Mouse (Mus musculus): ENCODE measurements around the gene Hist2h3b. TPM values are rescaled to one million over a fixed set of nuclear protein-coding genes. Genes with fewer than 3 reads are reported as not detected.
"Not testable (repeated sequence)": the region's sequence is repeated elsewhere in the genome, so short reads cannot be mapped to it uniquely, and the experiment has no call there.

Hist2h3b gene
- total RNA-seq, 2 experiments from 2014 or later: 56.6 to 91.2 TPM

GRCm38 (mm10) chr3:96255926-96256593 is 12.4 kb upstream of the Hist2h3b start:
- intact Hi-C loops (cut with DNase I): no loop called here
- DNase-seq (ENCODE audit: low spot score in 2 of 2): no peak

GRCm38 (mm10) chr3:96257190-96257589 is 11.3 kb upstream of the Hist2h3b start:
- DNase-seq (ENCODE audit: low spot score in 2 of 2): no peak
- intact Hi-C loops (cut with DNase I): no loop called here

GRCm38 (mm10) chr3:96260220-96260619 is 8.2 kb upstream of the Hist2h3b start:
- intact Hi-C loops (cut with DNase I): no loop called here
- peak in 1 of 2 experiments; percentile 56 for DNase-seq (ENCODE audit: low spot score in 2 of 2)

- intact Hi-C loops (cut with DNase I): no loop called here
These were observed 6.8 kb upstream of the Hist2h3b start for GRCm38 (mm10) chr3:96261623-96262022.

GRCm38 (mm10) chr3:96262216-96262875 is 6.1 kb upstream of the Hist2h3b start:
- peak; percentile 73 to 80 for DNase-seq (ENCODE audit: low spot score in 2 of 2)
- intact Hi-C loops (cut with DNase I): no loop called here

More at GRCm38 (mm10) chr3:96261623-96262022, 6.8 kb upstream of the Hist2h3b start:
- DNase-seq (ENCODE audit: low spot score in 2 of 2): no peak

GRCm38 (mm10) chr3:96262979-96263550 is 5.4 kb upstream of the Hist2h3b start, which contains the start of gene Hist2h4:
Gene Hist2h4 (minus strand): TSS chr3:96263311.
- peak; percentile 97 to 98 for DNase-seq (ENCODE audit: low spot score in 2 of 2)
- intact Hi-C loops (cut with DNase I): no loop called here

GRCm38 (mm10) chr3:96263558-96264403 is 4.7 kb upstream of the Hist2h3b start:
- no peak for DNase-seq (ENCODE audit: low spot score in 2 of 2)
- intact Hi-C loops (cut with DNase I): no loop called here

- intact Hi-C loops (cut with DNase I): no loop called here
These were observed 4.0 kb upstream of the Hist2h3b start for GRCm38 (mm10) chr3:96264404-96264949.

GRCm38 (mm10) chr3:96266132-96266710 is 2.2 kb upstream of the Hist2h3b start:
- DNase-seq (ENCODE audit: low spot score in 2 of 2): no peak
- intact Hi-C loops (cut with DNase I): no loop called here

More at GRCm38 (mm10) chr3:96264404-96264949, 4.0 kb upstream of the Hist2h3b start:
- no peak for DNase-seq (ENCODE audit: low spot score in 2 of 2)

- intact Hi-C loops (cut with DNase I): no loop called here
- no peak for DNase-seq (ENCODE audit: low spot score in 2 of 2)
These were observed 913 bp upstream of the Hist2h3b start for GRCm38 (mm10) chr3:96267541-96267940.

- DNase-seq (ENCODE audit: low spot score in 2 of 2); intact Hi-C loops (cut with DNase I): not testable (repeated sequence)
These were observed 423 bp downstream of the Hist2h3b start for GRCm38 (mm10) chr3:96268776-96269378.

GRCm38 (mm10) chr3:96269511-96270474 is 1.3 kb downstream of the Hist2h3b start, which contains the start of gene Hist2h2bb:
Gene Hist2h2bb (plus strand): TSS chr3:96269752.
- intact Hi-C loops (cut with DNase I): no loop called here
- DNase-seq (ENCODE audit: low spot score in 2 of 2): peak; percentile 94 to 98

- intact Hi-C loops (cut with DNase I): no loop called here
- DNase-seq (ENCODE audit: low spot score in 2 of 2): no peak
These were observed 5.4 kb downstream of the Hist2h3b start for GRCm38 (mm10) chr3:96273591-96274465.

- DNase-seq (ENCODE audit: low spot score in 2 of 2): peak; percentile 43 to 71
- intact Hi-C loops (cut with DNase I): loop anchor here (5.0 kb wide), 1 partner anchor 225 kb away; no protein-coding TSS in a partner anchor
These were observed 9.0 kb downstream of the Hist2h3b start for GRCm38 (mm10) chr3:96277428-96277799.

- intact Hi-C loops (cut with DNase I): loop anchor here (5.0 kb wide), 1 partner anchor 224 kb away; no protein-coding TSS in a partner anchor
- DNase-seq (ENCODE audit: low spot score in 2 of 2): peak; percentile 94 to 96
These were observed 9.6 kb downstream of the Hist2h3b start for GRCm38 (mm10) chr3:96277800-96278624.

All from left cerebral cortex, postnatal 14 days (tissue).